Mouse (Mus musculus) forebrain, embryonic 13.5 days (tissue): ENCODE results near the gene St5. TPM values are rescaled to one million over a fixed set of nuclear protein-coding genes. Genes with fewer than 3 reads are reported as not detected.

Experiments
- ATAC-seq: fragments of 200-750 bp; cut with Nextera tagmentation; 2 replicates; pipeline ENCODE4 v1.8.0; 2017
- H3K27ac ChIP-seq: fragments of 300-500 bp; sonication (generic); 2 replicates; pipeline ENCODE4 v1.5.1; 2015; ENCODE audit warnings: inconsistent platforms, mild to moderate bottlenecking, moderate library complexity
- H3K27me3 ChIP-seq: fragments of 300-500 bp; sonication (generic); 2 replicates; pipeline ENCODE4 v1.6.1; 2015; ENCODE audit warnings: mild to moderate bottlenecking, inconsistent platforms
- H3K36me3 ChIP-seq: fragments of 300-500 bp; sonication (generic); 2 replicates; pipeline ENCODE4 v1.6.1; 2015; ENCODE audit warnings: mild to moderate bottlenecking, inconsistent platforms; ENCODE audit not compliant: poor library complexity, severe bottlenecking
- H3K4me1 ChIP-seq: fragments of 300-500 bp; sonication (generic); 2 replicates; pipeline ENCODE4 v1.6.1; 2015; ENCODE audit warnings: inconsistent platforms
- H3K4me2 ChIP-seq: fragments of 300-500 bp; sonication (generic); 2 replicates; pipeline ENCODE4 v1.6.1; 2015; ENCODE audit warnings: inconsistent platforms, mild to moderate bottlenecking, moderate library complexity
- H3K4me3 ChIP-seq: fragments of 300-500 bp; sonication (generic); 2 replicates; pipeline ENCODE4 v1.5.1; 2015; ENCODE audit warnings: mild to moderate bottlenecking, inconsistent platforms
- H3K9ac ChIP-seq: fragments of 300-500 bp; sonication (generic); 2 replicates; pipeline ENCODE4 v1.6.1; 2015; ENCODE audit warnings: mild to moderate bottlenecking, inconsistent platforms
- H3K9me3 ChIP-seq: fragments of 300-500 bp; sonication (generic); replicated peaks from 2 replicates; pipeline ENCODE4 v1.6.1; 2016; ENCODE audit warnings: inconsistent platforms
- WGBS: fragments of 180-500 bp; shearing (Covaris S2); methylation state at CpG from one replicate; pipeline ENCODE4 v1.1.7; 2015; 5-methylcytosine and 5-hydroxymethylcytosine counted together
- polyA plus RNA-seq: library from polyadenylated mRNA; unstranded; fragments of >200 nt; fragmentation: Nextera tagmentation; extraction: Ambion mirVana; gene quantifications from 2 replicates; pipeline ENCODE4 v1.2.1, GENCODE M21; 2015

Gene St5
- polyA plus RNA-seq, 1 experiment from 2014 or later: 12.0 TPM

DNA sequence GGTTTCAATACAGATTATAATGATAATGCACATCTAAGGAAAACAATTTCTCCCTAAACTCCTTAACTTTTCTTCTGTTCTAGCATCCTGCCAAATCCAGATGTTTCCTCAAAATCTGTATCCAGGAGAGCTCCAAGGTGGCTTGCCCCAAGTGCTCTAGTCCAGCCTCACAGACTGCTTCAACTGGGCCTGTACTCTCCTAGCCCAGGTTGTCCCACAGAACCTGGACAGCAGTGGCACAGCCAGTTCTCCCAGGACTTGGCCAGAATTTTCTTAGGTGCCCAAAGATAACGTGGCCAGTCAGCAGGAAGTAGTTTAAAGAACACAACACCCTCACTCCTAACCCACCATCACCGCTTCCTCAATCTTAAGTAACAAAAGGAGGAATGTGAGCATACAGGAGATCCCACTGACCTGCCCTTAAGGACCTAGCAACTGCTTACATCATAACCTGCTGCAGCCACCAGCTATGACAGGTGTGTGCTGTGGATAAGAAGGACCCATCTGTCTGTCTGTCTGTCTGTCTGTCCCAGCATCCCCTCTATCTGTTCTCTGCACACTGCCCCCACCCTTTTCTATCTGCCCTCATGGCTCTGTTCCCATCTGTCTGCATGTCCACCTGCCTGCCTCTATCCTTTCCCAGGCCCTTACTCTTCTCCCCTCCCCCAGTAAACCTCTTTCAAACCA lies 108.4 kb downstream of the St5 start:
- WGBS: 78% methylated on average over 2 of the region's 2 CpGs
- no peak overlapping the region for H3K27ac ChIP-seq
- no peak overlapping the region for H3K4me2 ChIP-seq
- no peaks in the 10 kb centered on the region for H3K36me3 ChIP-seq
- H3K4me1 ChIP-seq: no peaks in the 10 kb centered on the region
- no peak overlapping the region for H3K4me3 ChIP-seq
- H3K9me3 ChIP-seq: no peaks in the 10 kb centered on the region
- no peak for ATAC-seq
- H3K27me3 ChIP-seq: no peaks in the 10 kb centered on the region
- H3K9ac ChIP-seq: no peak overlapping the region

GRCm38 (mm10) chr7:109593992-109594391 lies 109.4 kb downstream of the St5 start:
- Histone ChIP-seq H3K4me1 (no peaks in the 10 kb centered on the region), H3K4me2 (no peak overlapping the region), H3K27ac (no peak overlapping the region), H3K36me3 (no peaks in the 10 kb centered on the region), H3K9me3 (no peaks in the 10 kb centered on the region), H3K4me3 (no peak overlapping the region), H3K9ac (no peak overlapping the region), H3K27me3 (no peaks in the 10 kb centered on the region)
- ATAC-seq: no peak

- WGBS: 57% methylated on average over 4 of the region's 4 CpGs
- Histone ChIP-seq H3K9ac (no peak overlapping the region), H3K4me3 (no peak overlapping the region), H3K4me2 (no peak overlapping the region), H3K27ac (no peak overlapping the region), H3K36me3 (no peaks in the 10 kb centered on the region), H3K9me3 (no peaks in the 10 kb centered on the region), H3K4me1 (no peaks in the 10 kb centered on the region), H3K27me3 (no peaks in the 10 kb centered on the region)
- no peak for ATAC-seq
These were observed 111.2 kb downstream of the St5 start for GRCm38 (mm10) chr7:109592184-109592583.

GRCm38 (mm10) chr7:109590576-109590975 lies 112.8 kb downstream of the St5 start:
- no peak for ATAC-seq
- no peaks in the 10 kb centered on the region for H3K36me3 ChIP-seq
- H3K4me2 ChIP-seq: no peak overlapping the region
- no peaks in the 10 kb centered on the region for H3K9me3 ChIP-seq
- H3K4me1 ChIP-seq: no peaks in the 10 kb centered on the region
- H3K9ac ChIP-seq: no peak overlapping the region
- no peak overlapping the region for H3K4me3 ChIP-seq
- WGBS: 95% methylated on average over 2 of the region's 2 CpGs
- H3K27me3 ChIP-seq: no peaks in the 10 kb centered on the region
- no peak overlapping the region for H3K27ac ChIP-seq

DNA sequence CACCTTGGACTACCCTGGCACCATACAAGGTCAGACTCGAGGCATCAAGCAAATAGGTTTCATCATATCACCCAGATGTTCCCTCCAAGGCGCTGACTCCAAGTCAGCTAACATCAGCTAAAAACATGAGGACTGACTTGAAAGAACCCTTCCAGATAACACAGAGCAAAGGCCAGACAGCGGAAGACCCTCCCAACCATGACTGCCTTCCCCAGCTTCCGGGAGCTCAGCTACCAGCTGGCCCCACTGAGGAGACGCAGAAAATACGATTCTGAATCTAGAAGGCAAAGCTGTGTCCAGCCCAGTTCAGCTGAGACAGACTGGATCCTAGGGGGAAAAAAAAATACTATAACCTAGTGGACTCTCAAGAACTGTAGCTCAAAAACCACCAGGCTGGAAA lies 114.4 kb downstream of the St5 start:
- Histone ChIP-seq H3K36me3 (no peaks in the 10 kb centered on the region), H3K9me3 (no peaks in the 10 kb centered on the region), H3K9ac (no peak overlapping the region), H3K4me3 (no peak overlapping the region), H3K4me1 (0 out of 2 replicates have a peak, but pooled peaks cover 4% of the 10 kb centered on the region), H3K27me3 (no peaks in the 10 kb centered on the region; the same call in 1 of the 2 replicates), H3K27ac (no peak overlapping the region), H3K4me2 (no peak overlapping the region)
- no peak for ATAC-seq
- WGBS: 89% methylated on average over 6 of the region's 6 CpGs

DNA sequence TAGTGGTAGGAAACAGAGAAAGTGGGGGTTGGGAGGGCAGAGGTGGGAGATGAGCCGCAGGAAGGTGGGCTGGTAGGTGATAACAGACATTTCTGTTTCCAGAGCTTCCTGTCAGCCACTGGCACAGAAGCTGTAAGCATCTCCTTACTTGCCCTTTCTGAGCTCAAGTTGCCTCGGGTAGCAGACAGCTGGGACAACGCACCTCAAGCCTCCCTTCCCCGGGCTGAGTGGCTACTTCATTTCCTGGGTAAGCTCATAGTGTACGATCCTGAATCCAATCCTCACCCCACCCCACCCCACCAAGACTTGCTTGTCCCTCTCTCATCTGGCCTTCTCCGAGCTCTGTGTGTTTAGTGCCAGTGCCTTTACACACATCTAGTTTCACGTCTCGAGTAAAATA lies 115.3 kb downstream of the St5 start:
- no peak overlapping the region for H3K4me2 ChIP-seq
- 0 out of 2 replicates have a peak, but pooled peaks cover 4% of the 10 kb centered on the region for H3K4me1 ChIP-seq
- WGBS: 87% methylated on average over 8 of the region's 8 CpGs
- ATAC-seq: no peak
- no peaks in the 10 kb centered on the region for H3K9me3 ChIP-seq
- H3K27me3 ChIP-seq: no peaks in the 10 kb centered on the region; the same call in 1 of the 2 replicates
- no peak overlapping the region for H3K4me3 ChIP-seq
- H3K27ac ChIP-seq: no peak overlapping the region
- H3K36me3 ChIP-seq: no peaks in the 10 kb centered on the region
- H3K9ac ChIP-seq: no peak overlapping the region

- Histone ChIP-seq H3K9me3 (no peaks in the 10 kb centered on the region), H3K27ac (no peak overlapping the region), H3K4me2 (no peak overlapping the region), H3K4me1 (peaks cover 17% of the 10 kb centered on the region), H3K27me3 (no peaks in the 10 kb centered on the region; the same call in 1 of the 2 replicates), H3K9ac (no peak overlapping the region), H3K4me3 (no peak overlapping the region), H3K36me3 (no peaks in the 10 kb centered on the region)
- WGBS: 90% methylated on average over 1 of the region's 1 CpGs
- ATAC-seq: no peak
These were observed 118.9 kb downstream of the St5 start for GRCm38 (mm10) chr7:109584467-109584866.

DNA sequence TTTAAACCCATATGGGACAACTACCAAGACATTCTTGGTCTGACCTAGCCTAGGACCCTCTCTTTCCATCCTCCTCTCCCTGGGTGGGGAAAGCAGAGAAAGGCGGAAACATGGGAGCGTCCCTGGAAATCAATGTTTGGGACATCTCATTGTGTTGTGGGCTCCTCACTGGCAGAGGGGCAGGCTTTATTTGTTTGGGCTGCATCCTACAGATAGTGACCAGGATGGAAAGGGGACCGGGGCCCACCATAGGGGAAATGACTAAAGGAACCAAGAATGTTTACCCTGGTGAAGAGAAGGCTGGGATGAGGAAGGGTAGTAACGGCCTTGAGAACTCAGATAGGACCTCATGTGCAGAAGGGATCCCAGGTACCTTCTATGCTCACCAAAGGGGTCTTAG lies 122.9 kb downstream of the St5 start:
- H3K4me3 ChIP-seq: no peak overlapping the region
- H3K27me3 ChIP-seq: no peaks in the 10 kb centered on the region; the same call in 1 of the 2 replicates
- no peak overlapping the region for H3K9ac ChIP-seq
- no peak overlapping the region for H3K4me2 ChIP-seq
- WGBS: 82% methylated on average over 4 of the region's 4 CpGs
- H3K4me1 ChIP-seq: peaks cover 30% of the 10 kb centered on the region
- no peak overlapping the region for H3K27ac ChIP-seq
- no peaks in the 10 kb centered on the region for H3K36me3 ChIP-seq
- no peak for ATAC-seq
- no peaks in the 10 kb centered on the region for H3K9me3 ChIP-seq

GRCm38 (mm10) chr7:109579585-109580307 lies 123.7 kb downstream of the St5 start:
- H3K9ac ChIP-seq: no peak overlapping the region
- no peaks in the 10 kb centered on the region for H3K36me3 ChIP-seq
- no peaks in the 10 kb centered on the region; the same call in 1 of the 2 replicates for H3K27me3 ChIP-seq
- H3K9me3 ChIP-seq: no peaks in the 10 kb centered on the region
- 47% methylated on average over 6 of the region's 6 CpGs for WGBS
- H3K4me1 ChIP-seq: peaks cover 27% of the 10 kb centered on the region
- H3K4me3 ChIP-seq: no peak overlapping the region
- ATAC-seq: peak; percentile 93
- peak overlapping the region; percentile 33; the same call in 1 of the 2 replicates for H3K27ac ChIP-seq
- H3K4me2 ChIP-seq: no peak overlapping the region

DNA sequence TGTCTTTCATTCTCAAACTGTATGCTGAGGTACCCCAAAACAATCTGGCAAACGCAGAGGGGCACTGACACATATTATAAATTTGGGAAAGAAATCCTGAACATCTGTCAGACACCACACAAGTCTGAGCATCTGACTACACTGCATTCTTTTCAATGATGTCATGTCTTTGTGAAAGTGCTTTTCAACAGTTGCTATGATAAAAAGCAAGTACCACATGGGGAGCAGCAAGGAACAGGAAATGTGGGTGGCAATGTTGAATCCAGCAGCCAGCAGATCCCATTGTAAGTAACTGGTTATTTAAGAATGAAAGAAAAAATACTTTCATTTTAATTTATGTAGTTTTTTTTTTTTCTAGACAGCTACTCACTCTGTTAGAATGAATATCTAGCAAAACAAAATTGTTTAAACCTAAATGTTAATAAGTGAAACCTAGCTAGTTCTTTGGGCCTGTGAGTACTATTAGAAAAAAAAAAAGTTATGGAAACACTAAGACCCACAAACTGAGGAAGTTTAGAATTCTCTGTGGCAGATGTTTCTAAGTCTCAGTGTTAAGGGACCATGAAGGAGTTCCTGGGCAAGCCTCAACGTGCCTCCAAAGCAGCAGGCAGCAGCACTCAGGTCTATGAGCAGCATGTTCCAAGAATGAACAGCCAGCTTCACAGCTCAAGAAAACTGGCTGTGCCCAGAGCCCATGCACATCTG lies 124.4 kb downstream of the St5 start:
- ATAC-seq: no peak
- WGBS: 43% methylated on average over 2 of the region's 2 CpGs
- Histone ChIP-seq H3K4me1 (peaks cover 27% of the 10 kb centered on the region), H3K36me3 (no peaks in the 10 kb centered on the region), H3K27me3 (no peaks in the 10 kb centered on the region), H3K4me2 (no peak overlapping the region), H3K9ac (0 out of 2 replicates have a peak overlapping the region, but pooled peaks have one; percentile 32), H3K27ac (peak overlapping the region; percentile 33; the same call in 1 of the 2 replicates), H3K9me3 (no peaks in the 10 kb centered on the region), H3K4me3 (no peak overlapping the region)

DNA sequence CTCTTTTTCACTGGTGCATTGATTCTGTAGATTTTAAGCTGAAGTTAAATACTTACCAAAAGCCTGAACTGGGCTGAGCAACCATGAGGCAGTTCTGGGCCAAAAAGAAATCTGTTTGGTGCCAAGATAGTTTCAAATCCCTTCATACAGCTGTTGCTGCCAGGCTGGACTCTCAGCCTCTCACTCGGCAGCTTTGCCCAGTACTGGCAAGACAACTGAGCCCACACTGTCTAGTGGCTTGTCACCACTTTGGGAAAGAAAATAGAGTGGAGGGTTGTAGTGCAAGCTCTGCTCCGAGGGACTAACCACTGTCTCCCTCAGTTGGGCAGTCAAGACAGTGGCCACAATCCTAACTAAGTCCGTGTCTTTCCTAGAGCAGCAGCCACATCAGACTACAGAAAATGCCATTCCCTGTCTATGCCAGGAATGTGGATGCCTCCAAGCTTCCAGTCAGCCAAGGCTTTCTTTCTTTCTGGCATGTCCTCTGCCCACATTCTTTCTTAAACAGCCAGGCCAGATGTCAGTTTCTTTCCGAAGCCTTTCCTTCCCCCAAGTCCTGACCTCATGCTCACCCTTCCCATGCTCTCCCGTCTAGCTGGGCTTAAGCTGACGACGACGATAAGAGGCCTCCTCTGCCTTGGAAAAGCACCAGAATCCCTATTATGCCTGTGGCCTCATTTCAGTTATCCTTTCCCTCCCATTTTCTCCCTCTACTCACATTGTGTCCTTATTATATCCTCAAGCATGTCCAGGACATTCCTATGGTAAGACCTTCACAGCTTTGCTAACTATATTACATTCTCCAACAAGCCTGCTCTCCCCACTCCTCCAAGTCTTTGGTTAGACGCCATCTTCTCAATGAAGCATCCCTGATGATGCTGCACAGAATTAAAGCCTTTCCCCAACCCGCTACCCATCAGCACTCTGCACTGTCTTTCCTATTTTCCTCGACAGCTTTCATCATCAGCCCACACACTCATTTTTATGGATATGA lies 126.8 kb downstream of the St5 start:
- H3K27me3 ChIP-seq: no peaks in the 10 kb centered on the region
- no peak overlapping the region for H3K4me2 ChIP-seq
- no peak overlapping the region for H3K9ac ChIP-seq
- no peaks in the 10 kb centered on the region for H3K36me3 ChIP-seq
- ATAC-seq: no peak
- H3K4me1 ChIP-seq: peaks cover 27% of the 10 kb centered on the region
- whole genome bisulfite sequencing: 64% methylated on average over 11 of the region's 11 CpGs
- no peaks in the 10 kb centered on the region for H3K9me3 ChIP-seq
- H3K4me3 ChIP-seq: no peak overlapping the region
- no peak overlapping the region for H3K27ac ChIP-seq
